Mouse (Mus musculus): ENCODE data around the gene Map7d1. TPM values are rescaled to one million over a fixed set of nuclear protein-coding genes. Genes with fewer than 3 reads are reported as not detected.

Map7d1 gene
- polyA plus RNA-seq, 1 experiment, result 379 TPM

DNA sequence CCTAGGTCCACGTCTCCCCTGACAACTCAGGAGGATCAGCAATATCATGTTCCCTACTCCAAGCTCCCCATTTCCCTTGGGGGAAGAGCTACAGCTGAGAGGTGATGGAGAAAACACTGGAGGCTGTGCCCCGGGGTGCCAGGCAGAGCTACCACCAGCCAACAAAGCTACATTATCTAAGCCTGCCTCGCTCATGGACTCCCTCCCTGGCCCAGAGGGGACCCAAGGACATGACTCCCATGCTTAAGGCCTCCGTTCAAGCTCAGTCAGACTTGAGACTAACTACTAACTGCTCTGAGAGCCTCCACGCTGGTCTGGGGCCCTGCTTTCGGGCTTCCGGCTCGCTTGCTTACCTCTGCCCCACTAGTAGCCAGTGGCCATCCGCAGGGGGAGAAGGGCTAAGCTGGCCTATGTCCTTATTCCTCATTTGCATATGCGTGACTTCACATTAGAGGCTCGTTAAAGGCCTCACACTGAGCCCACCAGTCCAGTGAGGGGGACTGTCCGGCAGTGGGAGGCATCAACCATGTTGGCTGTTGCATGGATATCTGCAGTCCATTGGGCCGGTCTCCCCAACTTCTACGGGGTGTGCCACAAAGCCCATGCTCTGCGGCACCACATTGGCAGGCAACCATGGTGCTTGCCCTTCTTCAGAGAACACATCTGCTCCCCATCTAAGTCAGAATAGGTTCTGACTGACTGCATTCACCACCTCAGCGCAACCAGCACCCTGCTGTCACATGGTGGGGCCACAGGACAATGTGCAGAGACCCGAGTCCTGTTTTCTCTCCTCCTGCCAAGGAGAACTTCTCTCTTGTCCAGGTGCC, 3.5 kb downstream of the Map7d1 start:
- TF ChIP-seq POLR2A (IDR thresholded peaks at IDR 0.05; ENCODE audit: insufficient read depth, low read depth, low read length), result no peak
- TF ChIP-seq CTCF (IDR thresholded peaks at IDR 0.05; ENCODE audit: insufficient read depth, low read depth, low read length), result no peak
- 0 out of 2 replicates have a peak overlapping the region, but pooled peaks have one; percentile 1 for H3K4me3 ChIP-seq (ENCODE audit: insufficient read depth, low read depth, low read length)
- peak overlapping the region; percentile 24 for H3K27ac ChIP-seq (ENCODE audit: insufficient read depth, low read depth, low read length)
- 45% methylated on average over 17 of the region's 17 CpGs for WGBS
- peaks cover 60% of the 10 kb centered on the region for H3K4me1 ChIP-seq (ENCODE audit: control insufficient read depth, insufficient read depth, low read length)

DNA sequence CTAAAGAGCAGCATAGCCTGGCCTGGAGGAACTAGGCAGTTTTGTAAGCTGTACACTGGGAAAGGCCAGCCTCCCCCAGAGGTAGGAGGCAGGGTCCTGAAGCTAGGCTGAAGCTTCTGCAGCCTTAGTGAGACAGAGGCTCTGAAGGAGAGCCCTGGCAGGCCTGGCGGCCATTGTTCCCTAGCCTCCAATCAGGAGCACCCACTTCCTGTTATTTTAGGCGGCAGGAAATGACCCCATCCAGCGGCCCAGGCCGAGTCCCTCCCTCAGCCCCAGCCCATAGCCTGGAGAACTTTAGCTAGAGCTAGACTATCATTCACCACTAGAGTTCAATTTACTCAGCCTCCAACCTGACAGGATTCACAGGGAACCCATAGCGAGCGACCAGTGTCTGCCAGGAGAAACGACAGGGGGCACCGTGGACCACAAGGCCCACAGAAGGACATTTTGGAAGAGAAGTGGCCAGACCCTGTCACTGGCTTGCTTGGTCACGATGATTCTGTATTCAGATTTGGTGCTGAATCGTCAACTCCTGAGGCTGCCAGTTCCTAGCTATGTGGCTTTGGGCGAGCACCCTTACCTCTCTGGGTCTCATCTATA, 4.4 kb downstream of the Map7d1 start:
- WGBS, result 53% methylated on average over 11 of the region's 11 CpGs
- Histone ChIP-seq H3K4me3 (ENCODE audit: insufficient read depth, low read depth, low read length) (no peak overlapping the region), H3K4me1 (ENCODE audit: control insufficient read depth, insufficient read depth, low read length) (peaks cover 58% of the 10 kb centered on the region), H3K27ac (ENCODE audit: insufficient read depth, low read depth, low read length) (peak overlapping the region; percentile 24)
- TF ChIP-seq CTCF (IDR thresholded peaks at IDR 0.05; ENCODE audit: insufficient read depth, low read depth, low read length), result no peak
- TF ChIP-seq POLR2A (IDR thresholded peaks at IDR 0.05; ENCODE audit: insufficient read depth, low read depth, low read length), result no peak

DNA sequence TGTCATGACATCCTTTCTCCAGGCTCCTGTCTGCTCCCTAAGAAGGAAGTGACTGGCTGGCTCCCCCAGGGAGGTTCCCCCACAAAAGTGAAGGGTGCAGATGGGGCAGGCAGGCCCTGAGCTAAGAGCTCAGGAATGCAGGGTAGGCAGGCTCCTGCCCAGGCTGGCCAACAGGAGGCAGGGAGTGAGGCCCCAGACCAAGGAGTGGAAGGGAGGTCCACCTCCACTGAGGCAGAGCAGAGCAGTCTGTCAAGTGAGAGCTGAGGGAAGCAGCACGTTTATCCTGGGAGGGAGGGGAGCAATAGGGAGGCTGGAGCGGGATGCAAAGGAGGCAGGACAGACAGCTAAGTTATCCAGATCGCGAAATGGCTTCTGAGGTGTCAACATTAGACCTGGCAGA, 5.5 kb downstream of the Map7d1 start:
- Histone ChIP-seq H3K4me1 (ENCODE audit: control insufficient read depth, insufficient read depth, low read length) (peaks cover 68% of the 10 kb centered on the region), H3K27ac (ENCODE audit: insufficient read depth, low read depth, low read length) (0 out of 2 replicates have a peak overlapping the region, but pooled peaks have one; percentile 15), H3K4me3 (ENCODE audit: insufficient read depth, low read depth, low read length) (no peak overlapping the region)
- TF ChIP-seq CTCF (IDR thresholded peaks at IDR 0.05; ENCODE audit: insufficient read depth, low read depth, low read length) (no peak), POLR2A (IDR thresholded peaks at IDR 0.05; ENCODE audit: insufficient read depth, low read depth, low read length) (no peak)
- 42% methylated on average over 4 of the region's 4 CpGs for WGBS

DNA sequence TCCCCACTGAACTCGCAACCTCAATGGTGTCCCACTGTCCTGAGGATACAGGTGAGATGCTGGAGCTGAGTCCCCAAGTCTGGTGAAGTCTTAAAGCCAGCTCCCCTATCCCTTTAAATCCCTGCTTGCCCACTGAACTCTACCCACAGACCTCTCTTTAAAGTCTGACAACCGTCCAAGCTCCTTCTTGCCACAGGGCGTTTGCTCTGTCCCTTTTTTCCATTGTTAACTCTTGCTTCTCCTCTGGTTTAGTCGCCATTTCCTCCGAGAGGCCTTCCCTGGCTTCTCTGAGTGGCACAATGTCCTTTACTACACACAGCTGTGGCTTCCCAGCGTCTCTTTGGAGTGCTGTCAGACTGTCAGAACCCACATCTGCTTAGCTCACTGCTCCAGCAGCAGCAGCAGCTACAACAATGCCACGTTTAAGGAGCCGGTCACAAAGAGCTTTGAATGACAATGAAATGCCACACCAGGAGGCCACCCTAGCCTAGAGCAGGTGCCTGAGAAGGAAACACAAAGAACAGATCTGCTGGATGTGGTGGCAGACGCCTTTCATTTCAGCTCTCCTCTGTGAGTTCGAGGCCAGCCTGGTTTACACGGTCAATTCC, 7.8 kb downstream of the Map7d1 start:
- WGBS, result 19% methylated on average over 11 of the region's 11 CpGs
- H3K27ac ChIP-seq (ENCODE audit: insufficient read depth, low read depth, low read length), result peak overlapping the region; percentile 23
- peaks cover 59% of the 10 kb centered on the region for H3K4me1 ChIP-seq (ENCODE audit: control insufficient read depth, insufficient read depth, low read length)
- no peak for TF ChIP-seq CTCF (IDR thresholded peaks at IDR 0.05; ENCODE audit: insufficient read depth, low read depth, low read length)
- TF ChIP-seq POLR2A (IDR thresholded peaks at IDR 0.05; ENCODE audit: insufficient read depth, low read depth, low read length), result no peak
- H3K4me3 ChIP-seq (ENCODE audit: insufficient read depth, low read depth, low read length), result no peak overlapping the region

DNA sequence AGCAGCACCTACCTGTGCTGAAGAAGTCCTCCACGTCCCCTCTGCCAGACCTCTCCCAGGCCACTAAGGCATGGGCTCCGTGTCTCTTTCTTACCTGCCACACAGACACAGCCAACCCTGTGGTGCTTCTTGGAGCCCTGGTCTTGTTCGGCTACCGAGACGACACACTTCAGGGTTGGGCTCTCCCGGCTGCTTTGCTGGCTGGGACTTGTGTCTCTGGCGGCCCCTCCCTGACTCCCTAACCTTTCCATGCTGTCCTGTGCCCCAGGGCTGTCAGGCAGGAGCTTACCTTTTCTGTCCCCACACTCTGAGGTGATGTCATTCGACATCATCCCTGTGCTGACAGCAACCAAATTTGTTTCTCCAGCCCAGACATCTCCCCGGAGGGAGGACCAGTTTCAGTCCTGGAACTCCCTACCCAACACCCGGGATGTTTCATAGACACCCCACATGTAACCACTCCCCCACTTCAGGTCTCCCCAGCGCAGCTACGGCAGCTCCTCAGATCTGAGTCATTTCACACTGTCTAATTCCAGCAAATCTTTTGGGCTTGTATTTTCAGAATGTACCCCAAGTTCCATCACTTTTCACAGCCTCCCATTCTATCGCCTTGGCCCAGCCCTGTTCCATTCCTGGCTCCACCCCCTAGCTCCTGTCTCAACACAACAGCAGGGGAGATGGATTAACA, 9.8 kb downstream of the Map7d1 start:
- TF ChIP-seq POLR2A (IDR thresholded peaks at IDR 0.05; ENCODE audit: insufficient read depth, low read depth, low read length) (no peak), CTCF (IDR thresholded peaks at IDR 0.05; ENCODE audit: insufficient read depth, low read depth, low read length) (no peak)
- Histone ChIP-seq H3K4me3 (ENCODE audit: insufficient read depth, low read depth, low read length) (no peak overlapping the region), H3K4me1 (ENCODE audit: control insufficient read depth, insufficient read depth, low read length) (peaks cover 55% of the 10 kb centered on the region), H3K27ac (ENCODE audit: insufficient read depth, low read depth, low read length) (peak overlapping the region; percentile 21; the same call in 1 of the 2 replicates)
- 56% methylated on average over 13 of the region's 13 CpGs for WGBS

DNA sequence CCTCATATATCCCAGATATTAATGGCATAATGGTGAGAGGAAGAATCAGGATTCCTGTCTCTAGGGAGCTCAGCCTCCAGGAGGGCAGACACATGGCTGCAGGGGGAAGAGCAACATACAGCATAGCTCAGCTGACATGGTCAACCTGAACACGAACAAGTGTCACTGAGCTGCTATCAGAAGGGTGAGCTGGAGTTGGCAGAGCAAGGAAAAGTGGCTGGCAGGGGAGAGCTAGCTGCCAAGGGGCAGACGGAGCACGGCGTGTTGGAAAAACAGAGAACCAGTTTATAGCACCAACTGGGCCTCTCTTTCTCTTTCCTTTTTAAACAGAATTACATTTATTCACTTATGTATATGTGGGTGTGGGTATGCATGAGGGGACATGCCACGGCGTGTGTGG, 13.6 kb downstream of the Map7d1 start:
- peaks cover 55% of the 10 kb centered on the region for H3K4me1 ChIP-seq (ENCODE audit: control insufficient read depth, insufficient read depth, low read length)
- H3K27ac ChIP-seq (ENCODE audit: insufficient read depth, low read depth, low read length), result peak overlapping the region; percentile 29; the same call in 1 of the 2 replicates
- 51% methylated on average over 6 of the region's 6 CpGs for WGBS

DNA sequence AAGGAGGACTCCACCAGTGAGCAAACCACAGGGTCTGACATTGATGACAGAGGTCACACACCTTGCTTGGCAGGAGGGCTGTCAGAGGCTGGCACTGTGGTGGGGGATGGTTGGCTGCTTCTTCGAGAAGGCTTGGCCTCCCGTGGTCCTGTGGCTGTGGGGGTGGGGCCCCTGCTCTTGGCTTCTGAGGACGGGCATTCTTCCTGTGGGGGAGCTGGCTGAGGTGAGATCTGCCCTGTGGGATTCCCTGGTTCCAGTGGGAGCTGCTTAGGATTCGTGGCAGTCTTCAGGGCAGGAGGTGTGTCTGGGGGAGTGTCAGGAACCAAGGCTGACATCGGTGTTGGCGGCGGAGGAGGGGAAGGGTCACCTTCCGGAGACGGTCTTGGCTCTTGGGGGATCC, 14.2 kb downstream of the Map7d1 start:
- Histone ChIP-seq H3K27ac (ENCODE audit: insufficient read depth, low read depth, low read length) (peak overlapping the region; percentile 17; the same call in 1 of the 2 replicates), H3K4me3 (ENCODE audit: insufficient read depth, low read depth, low read length) (no peak overlapping the region), H3K4me1 (ENCODE audit: control insufficient read depth, insufficient read depth, low read length) (peaks cover 56% of the 10 kb centered on the region)
- 33% methylated on average over 9 of the region's 9 CpGs for WGBS
- no peak for TF ChIP-seq CTCF (IDR thresholded peaks at IDR 0.05; ENCODE audit: insufficient read depth, low read depth, low read length)
- no peak for TF ChIP-seq POLR2A (IDR thresholded peaks at IDR 0.05; ENCODE audit: insufficient read depth, low read depth, low read length)

More for the DNA sequence above, 13.6 kb downstream of the Map7d1 start:
- no peak for TF ChIP-seq POLR2A (IDR thresholded peaks at IDR 0.05; ENCODE audit: insufficient read depth, low read depth, low read length)
- no peak for TF ChIP-seq CTCF (IDR thresholded peaks at IDR 0.05; ENCODE audit: insufficient read depth, low read depth, low read length)
- H3K4me3 ChIP-seq (ENCODE audit: insufficient read depth, low read depth, low read length), result no peak overlapping the region

DNA sequence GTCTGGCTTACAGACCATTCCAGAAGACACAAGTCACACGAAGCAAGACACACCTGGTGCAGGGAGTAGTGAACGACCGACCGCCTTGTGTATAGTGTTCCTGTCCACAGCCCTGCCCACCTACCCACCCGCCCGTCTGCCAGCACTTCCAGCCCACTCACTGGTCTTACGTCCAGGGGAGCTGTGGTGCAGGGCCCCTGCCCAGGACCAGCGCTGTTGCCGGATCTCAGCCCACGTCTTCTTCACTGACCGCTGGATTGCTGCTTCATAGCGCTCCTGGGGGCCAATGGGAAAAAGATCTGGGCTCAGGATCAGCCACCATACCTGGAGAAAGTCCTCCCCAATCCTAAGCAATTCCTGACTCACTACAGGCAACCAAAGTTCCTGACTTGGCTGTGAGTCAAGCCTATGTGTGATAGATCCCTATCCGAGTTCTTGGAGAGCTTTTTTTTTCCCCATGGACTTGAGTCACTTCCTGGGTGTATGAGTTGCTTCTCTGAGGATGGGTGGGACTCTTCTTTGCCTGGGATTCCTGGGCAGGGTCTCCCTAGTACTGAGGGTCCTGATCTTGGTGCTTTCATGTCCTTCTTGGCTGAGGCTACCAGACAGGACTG, 16.2 kb downstream of the Map7d1 start:
- H3K27ac ChIP-seq (ENCODE audit: insufficient read depth, low read depth, low read length), result no peak overlapping the region
- peaks cover 52% of the 10 kb centered on the region for H3K4me1 ChIP-seq (ENCODE audit: control insufficient read depth, insufficient read depth, low read length)
- TF ChIP-seq POLR2A (IDR thresholded peaks at IDR 0.05; ENCODE audit: insufficient read depth, low read depth, low read length), result no peak
- TF ChIP-seq CTCF (IDR thresholded peaks at IDR 0.05; ENCODE audit: insufficient read depth, low read depth, low read length), result no peak
- WGBS, result 88% methylated on average over 13 of the region's 13 CpGs
- no peak overlapping the region for H3K4me3 ChIP-seq (ENCODE audit: insufficient read depth, low read depth, low read length)

All from olfactory bulb, adult 2 months (tissue).